Mouse (Mus musculus) embryonic fibroblast, embryonic 13.5 days (primary cell): Measurements from ENCODE around the gene Mrgprg. TPM values are rescaled to one million over a fixed set of nuclear protein-coding genes. Genes with fewer than 3 reads are reported as not detected.

Source experiments
- H3K27ac ChIP-seq: 2 replicates; pipeline ENCODE4 v1.5.1; 2012; ENCODE audit warnings: low read length, control low read depth, inconsistent platforms; ENCODE audit not compliant: insufficient read depth
- H3K4me1 ChIP-seq: 2 replicates; pipeline ENCODE4 v1.6.1; 2011; ENCODE audit warnings: low read length; ENCODE audit not compliant: control insufficient read depth, insufficient read depth
- H3K4me3 ChIP-seq: 2 replicates; pipeline ENCODE4 v1.5.1; 2011; ENCODE audit warnings: mild to moderate bottlenecking, control low read depth, low read length; ENCODE audit not compliant: insufficient read depth
- CTCF ChIP-seq: IDR thresholded peaks from 2 replicates; pipeline ENCODE4 v1.5.1; 2011; ENCODE audit warnings: mild to moderate bottlenecking, control low read depth, low read length, moderate library complexity, borderline replicate concordance; ENCODE audit not compliant: insufficient read depth
- POLR2A ChIP-seq: IDR thresholded peaks from 2 replicates; pipeline ENCODE4 v1.6.1; 2011; ENCODE audit warnings: low read depth, mild to moderate bottlenecking, control low read depth, low read length, moderate library complexity
- polyA plus RNA-seq: library from polyadenylated mRNA; stranded (reverse); fragments of >200 nt; gene quantifications from 2 replicates; pipeline ENCODE4 v1.2.4, GENCODE M21; 2011; ENCODE audit warnings: low read depth; ENCODE audit not compliant: missing spikeins, insufficient read length

Gene Mrgprg
- not detected in 2 replicates for polyA plus RNA-seq

DNA sequence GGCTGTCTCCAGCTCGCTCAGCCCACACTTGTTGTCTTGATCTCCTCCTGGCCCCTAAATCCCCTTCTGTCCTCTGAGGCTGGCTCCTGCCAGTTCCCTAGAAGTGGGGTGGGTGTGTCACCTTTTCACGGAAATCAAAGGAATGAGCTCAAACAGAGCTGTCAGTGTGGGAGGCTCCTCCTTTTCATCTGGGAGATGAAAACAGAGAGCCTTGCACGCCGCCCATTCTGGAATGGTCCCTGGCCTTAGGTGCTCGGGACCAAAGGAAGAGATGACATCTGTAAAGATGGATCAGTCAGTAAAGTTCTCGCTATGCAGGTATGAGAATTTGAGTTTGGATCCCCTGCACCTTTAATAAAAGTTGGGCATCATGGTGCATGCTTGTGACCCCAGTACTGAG is at the start of gene Mrgprg:
Gene Mrgprg (minus strand): TSS at position 101 of the 400 bp plus-strand sequence.
- TF ChIP-seq CTCF (no peak), POLR2A (no peak)
- H3K4me1 ChIP-seq, result no peaks in the 10 kb centered on the region; the same call in 1 of the 2 replicates
- H3K4me3 ChIP-seq, result no peak within 1 kb of the TSS
- no peak within 1 kb of the TSS for H3K27ac ChIP-seq

DNA sequence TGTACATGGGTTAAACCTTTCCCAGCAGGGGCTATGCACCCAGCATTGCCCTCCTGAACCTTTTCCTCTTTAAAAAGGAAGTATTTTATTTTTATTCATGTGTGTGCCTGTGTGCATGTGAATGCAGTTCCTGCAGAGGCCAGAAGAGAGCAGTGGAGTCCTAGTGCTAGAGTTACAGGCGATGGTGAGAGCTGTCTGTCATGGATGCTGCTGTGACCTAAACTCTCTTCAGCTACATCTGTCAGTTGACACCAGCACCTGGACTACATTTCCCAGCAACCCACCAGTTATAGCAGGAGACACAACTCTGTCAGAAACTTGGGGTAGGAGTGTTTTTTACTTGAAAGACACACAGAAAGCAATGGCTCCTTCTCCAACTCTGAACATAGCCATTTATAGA is 42.1 kb upstream of the Mrgprg start:
- no peak overlapping the region for H3K4me3 ChIP-seq
- TF ChIP-seq CTCF, result peak; percentile 34; the same call in 1 of the 2 replicates
- no peak for TF ChIP-seq POLR2A
- H3K4me1 ChIP-seq, result no peaks in the 10 kb centered on the region
- H3K27ac ChIP-seq, result no peak overlapping the region

DNA sequence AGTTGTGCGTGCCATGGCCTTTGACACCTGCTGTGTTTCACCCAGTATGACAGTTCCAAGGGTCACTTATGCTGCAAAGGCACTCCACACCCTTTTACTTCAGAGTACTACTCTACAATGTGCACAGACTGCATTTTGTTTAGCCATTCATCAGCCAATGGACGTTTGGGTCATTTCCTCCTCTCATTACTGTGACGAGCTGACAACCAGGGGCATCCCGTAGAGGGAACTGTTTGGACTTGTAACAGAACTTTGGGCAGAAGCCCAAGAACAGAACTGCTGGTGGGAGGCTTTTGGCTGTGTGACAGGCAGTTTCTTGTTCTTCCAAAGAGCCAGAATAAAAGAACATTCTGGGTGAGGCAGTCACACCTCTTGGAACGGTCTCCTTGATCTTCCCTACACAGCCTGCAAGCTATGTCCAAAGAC is 38.4 kb upstream of the Mrgprg start:
- H3K4me3 ChIP-seq, result no peak overlapping the region
- no peaks in the 10 kb centered on the region for H3K4me1 ChIP-seq
- no peak overlapping the region for H3K27ac ChIP-seq
- TF ChIP-seq CTCF (no peak), POLR2A (no peak)

DNA sequence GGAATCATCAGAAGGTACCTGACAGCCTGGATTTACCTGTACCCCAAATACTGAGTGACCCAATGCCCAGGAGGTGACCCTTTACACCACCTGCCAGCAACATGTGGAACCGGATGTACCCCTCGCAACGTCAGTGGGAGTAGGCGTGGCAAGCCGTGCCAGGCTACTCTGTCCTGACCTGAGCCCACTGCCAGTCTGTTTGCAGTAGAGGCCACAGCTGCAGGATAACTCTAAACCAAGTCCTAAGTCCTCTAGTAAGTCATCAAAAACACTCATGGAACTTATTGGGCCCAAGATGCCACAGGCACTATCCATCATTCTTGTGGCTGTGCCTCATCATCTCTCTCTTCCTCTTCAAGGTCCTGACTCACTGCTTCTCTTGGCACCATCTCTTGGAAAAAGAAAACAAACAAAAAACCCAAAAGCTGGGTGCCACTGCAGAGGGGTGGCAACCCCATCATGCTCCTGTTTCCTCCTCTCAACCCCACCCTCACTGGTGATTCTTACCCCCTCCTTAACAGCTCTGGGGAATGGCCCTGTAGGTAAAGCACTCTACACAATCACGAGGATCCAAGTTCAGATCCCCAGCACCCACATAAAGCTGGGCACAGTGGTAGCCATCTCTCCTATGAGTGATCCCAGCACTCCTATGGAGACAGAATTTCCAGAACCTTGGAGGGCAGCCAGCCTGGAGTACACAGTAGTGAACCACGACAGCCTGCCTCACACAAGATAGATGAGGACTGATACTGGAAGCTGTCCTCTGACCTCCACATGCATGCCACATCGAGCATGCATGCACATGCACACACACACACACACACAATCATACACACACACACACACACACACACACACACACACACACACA is 34.6 kb upstream of the Mrgprg start:
- Histone ChIP-seq H3K4me1 (no peaks in the 10 kb centered on the region), H3K27ac (no peak overlapping the region), H3K4me3 (no peak overlapping the region)
- TF ChIP-seq POLR2A, result no peak
- no peak for TF ChIP-seq CTCF

DNA sequence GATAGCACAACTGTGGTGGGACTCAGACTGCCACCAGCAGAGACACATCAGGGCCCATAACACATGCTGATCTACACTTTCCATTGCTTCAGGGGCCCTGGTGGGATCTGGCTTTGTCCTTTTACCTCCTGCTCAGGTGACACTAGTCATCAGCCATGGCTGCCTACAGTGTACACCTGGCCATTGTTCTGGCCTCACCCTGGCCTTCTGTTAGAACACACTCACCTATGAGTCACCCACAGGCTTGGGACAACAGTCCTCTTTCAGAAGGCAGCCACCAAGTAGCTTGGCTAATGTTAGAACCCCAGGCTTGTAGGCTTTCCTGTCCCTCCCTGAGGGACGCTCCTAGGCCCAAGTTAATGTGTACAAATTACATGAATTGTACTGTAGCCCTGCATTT is 34.0 kb upstream of the Mrgprg start:
- Histone ChIP-seq H3K4me1 (no peaks in the 10 kb centered on the region), H3K27ac (no peak overlapping the region), H3K4me3 (no peak overlapping the region)
- no peak for TF ChIP-seq POLR2A
- TF ChIP-seq CTCF, result no peak

DNA sequence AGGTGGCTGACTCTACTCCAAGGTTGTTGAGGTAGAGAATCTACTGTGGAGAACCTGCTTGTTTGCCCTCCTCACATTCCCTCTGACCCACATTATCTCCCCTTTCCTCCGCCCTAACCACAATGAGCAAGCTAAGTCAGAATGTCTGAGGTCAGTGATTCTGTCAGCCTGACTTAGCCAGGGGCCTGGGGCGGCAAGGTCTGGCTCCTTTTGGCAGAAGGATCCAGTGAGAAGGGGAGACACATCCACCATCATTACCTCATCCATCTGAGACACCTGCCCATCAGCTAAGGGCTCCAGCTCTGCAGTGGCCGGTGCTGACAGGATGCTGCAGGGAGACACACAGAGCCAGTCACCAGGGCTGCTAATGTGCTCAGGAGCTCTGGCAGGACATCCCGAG is 32.0 kb upstream of the Mrgprg start:
- no peak overlapping the region for H3K4me3 ChIP-seq
- H3K27ac ChIP-seq, result no peak overlapping the region
- H3K4me1 ChIP-seq, result no peaks in the 10 kb centered on the region
- no peak for TF ChIP-seq CTCF
- no peak for TF ChIP-seq POLR2A

DNA sequence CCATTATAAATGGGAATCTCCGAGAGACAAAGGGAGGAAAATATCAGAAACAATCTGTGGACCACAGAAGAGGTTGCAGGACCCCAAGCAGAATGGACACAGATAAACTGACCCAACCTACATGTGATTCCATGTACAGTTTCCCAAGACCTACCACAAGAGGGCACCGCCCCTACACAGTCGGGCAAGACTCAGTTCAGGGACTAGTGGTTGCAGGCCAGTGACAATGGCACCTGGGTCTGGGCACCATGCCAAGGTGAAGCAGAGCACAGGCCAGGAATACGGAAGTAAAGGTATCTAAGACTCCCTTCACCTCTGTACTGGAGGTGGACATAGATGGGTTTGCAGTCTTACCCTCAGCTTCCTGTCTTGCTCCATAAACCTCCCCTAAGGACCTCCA is 26.3 kb upstream of the Mrgprg start:
- H3K4me1 ChIP-seq, result no peaks in the 10 kb centered on the region
- TF ChIP-seq POLR2A (no peak), CTCF (peak; percentile 45; the same call in 1 of the 2 replicates)
- H3K4me3 ChIP-seq, result no peak overlapping the region
- no peak overlapping the region for H3K27ac ChIP-seq

DNA sequence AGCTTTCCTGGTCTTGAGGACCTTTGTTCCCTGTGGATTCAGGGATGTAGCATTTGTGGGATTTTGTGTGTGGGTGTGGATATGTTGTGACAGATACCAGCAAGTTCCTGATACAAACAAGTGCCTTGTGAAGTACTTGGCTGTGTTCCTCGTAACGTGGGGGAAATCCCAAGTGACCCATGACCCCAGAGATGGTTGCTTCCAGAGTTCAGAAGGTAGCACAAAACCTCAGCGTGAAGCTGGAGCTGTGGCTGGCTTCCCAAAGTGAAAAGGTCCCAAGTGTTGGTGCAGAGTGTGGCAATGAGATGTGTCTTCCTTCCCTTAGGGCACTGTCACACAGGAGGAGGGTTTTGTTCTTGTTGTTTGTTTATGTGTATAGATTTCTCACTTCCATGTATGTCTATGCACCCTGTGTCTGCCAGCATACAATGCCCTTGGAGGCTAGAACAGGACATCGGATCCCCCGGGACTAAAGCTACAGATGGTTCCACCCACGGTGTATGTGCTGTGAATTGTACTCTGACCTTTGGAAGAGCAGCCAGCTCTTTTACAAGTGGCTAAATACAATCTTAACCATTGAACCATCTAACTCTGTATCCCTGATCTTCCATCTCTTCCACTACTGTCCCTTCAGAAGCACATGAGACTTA is 25.7 kb upstream of the Mrgprg start:
- Histone ChIP-seq H3K27ac (no peak overlapping the region), H3K4me3 (no peak overlapping the region), H3K4me1 (no peaks in the 10 kb centered on the region)
- TF ChIP-seq CTCF (no peak), POLR2A (no peak)

DNA sequence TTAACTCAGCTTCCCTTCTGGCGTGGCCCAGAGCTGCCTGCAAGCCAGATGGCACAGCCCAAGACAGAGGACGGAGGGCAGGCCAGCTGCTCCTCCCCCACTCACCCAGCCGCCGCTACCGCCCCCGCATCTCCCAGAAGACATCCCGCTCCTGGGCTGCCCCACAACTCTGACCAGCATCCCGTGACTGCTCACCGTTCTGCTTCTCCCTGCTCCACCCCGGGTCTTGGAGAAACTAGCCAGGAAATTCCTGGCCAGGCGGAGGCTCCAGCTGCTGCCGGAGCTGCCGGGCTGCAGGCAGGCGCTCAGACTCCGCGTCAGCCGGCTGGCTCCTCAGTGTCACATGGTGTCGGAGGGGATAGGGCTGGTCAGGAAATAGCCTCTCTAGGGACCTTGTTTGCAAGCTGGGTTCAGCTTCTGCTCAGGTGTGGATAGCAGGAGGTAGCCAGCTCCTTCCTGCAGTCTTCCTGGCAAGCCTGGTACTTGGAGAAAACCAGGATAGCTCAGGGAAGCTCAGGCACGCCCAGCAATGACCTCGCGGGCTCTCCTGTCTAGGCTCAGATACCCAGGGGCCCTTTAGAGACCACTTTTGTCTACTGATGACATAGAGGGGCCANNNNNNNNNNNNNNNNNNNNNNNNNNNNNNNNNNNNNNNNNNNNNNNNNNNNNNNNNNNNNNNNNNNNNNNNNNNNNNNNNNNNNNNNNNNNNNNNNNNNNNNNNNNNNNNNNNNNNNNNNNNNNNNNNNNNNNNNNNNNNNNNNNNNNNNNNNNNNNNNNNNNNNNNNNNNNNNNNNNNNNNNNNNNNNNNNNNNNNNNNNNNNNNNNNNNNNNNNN is 17.4 kb upstream of the Mrgprg start, which contains the start of gene Mrgpre:
Gene Mrgpre (minus strand): TSS at position 505 of the 834 bp plus-strand sequence.
- H3K27ac ChIP-seq, result peak within 1 kb of the TSS; percentile 77
- H3K4me3 ChIP-seq, result no peak within 1 kb of the TSS
- peaks cover 20% of the 10 kb centered on the region for H3K4me1 ChIP-seq
- TF ChIP-seq CTCF, result no peak
- TF ChIP-seq POLR2A, result peak; percentile 56; the same call in 1 of the 2 replicates
